Comparison of ENCODE assay signal across 14 mouse cellular contexts in genomic region chr3:43342928-43343327, GRCm38 (mm10).
DNase-seq lines count a peak whose midpoint lies in the region; ATAC-seq lines count a peak whose summit lies in the region.
"Had no signal": no experiment of that assay in that cellular context is flagged by ENCODE, and none has a peak within 500 bp of the region (broad histone marks: within the 10 kb centered on the region; RNA-seq: fewer than 3 reads in every experiment).

No protein-coding gene starts in this region.

- no peak overlapping the region for H3K4me2 ChIP-seq in hindbrain, embryonic 12.5 days (replicated peaks)
- H3K4me2 ChIP-seq in midbrain, embryonic 12.5 days (replicated peaks), result no peak overlapping the region
- H3K4me2 ChIP-seq: liver, embryonic 13.5 days; midbrain, embryonic 11.5 days; neural tube, embryonic 13.5 days had no signal

- peak; percentile 3 for DNase-seq in hindbrain, embryonic 10.5 days (ENCODE audit: low spot score)
- DNase-seq in midbrain, embryonic 10.5 days (ENCODE audit: low spot score), result no peak
- peak; percentile 33 for DNase-seq in ZHBTc4 (ENCODE audit: low read depth, low spot score)
- DNase-seq in gastrocnemius, postnatal 14 days, result no peak
- DNase-seq: cerebellum, adult 8-10 months; gastrocnemius, adult 2 months; heart, postnatal 10 days; liver, embryonic 13.5 days; thymus, adult 18-20 months had no signal

- no peaks in the 10 kb centered on the region for H3K4me1 ChIP-seq in hindbrain, embryonic 10.5 days (replicated peaks)
- no peaks in the 10 kb centered on the region for H3K4me1 ChIP-seq in hindbrain, embryonic 12.5 days
- H3K4me1 ChIP-seq in midbrain, embryonic 12.5 days, result no peaks in the 10 kb centered on the region
- no peaks in the 10 kb centered on the region for H3K4me1 ChIP-seq in midbrain, embryonic 10.5 days
- H3K4me1 ChIP-seq: liver, embryonic 13.5 days; neural tube, embryonic 13.5 days had no signal

- H3K36me3 ChIP-seq in hindbrain, embryonic 10.5 days, result no peaks in the 10 kb centered on the region
- H3K36me3 ChIP-seq in hindbrain, embryonic 12.5 days, result no peaks in the 10 kb centered on the region
- H3K36me3 ChIP-seq in midbrain, embryonic 12.5 days, result no peaks in the 10 kb centered on the region
- no peaks in the 10 kb centered on the region for H3K36me3 ChIP-seq in midbrain, embryonic 10.5 days
- H3K36me3 ChIP-seq: liver, embryonic 13.5 days; neural tube, embryonic 13.5 days had no signal

- no peak overlapping the region for H3K27ac ChIP-seq in hindbrain, embryonic 10.5 days
- H3K27ac ChIP-seq in hindbrain, embryonic 12.5 days, result no peak overlapping the region
- no peak overlapping the region for H3K27ac ChIP-seq in midbrain, embryonic 12.5 days (replicated peaks)
- no peak overlapping the region for H3K27ac ChIP-seq in midbrain, embryonic 10.5 days (replicated peaks)
- H3K27ac ChIP-seq: gastrocnemius, adult 2 months; liver, embryonic 13.5 days; neural tube, embryonic 13.5 days had no signal

- no peak overlapping the region for H3K4me3 ChIP-seq in hindbrain, embryonic 10.5 days
- no peak overlapping the region for H3K4me3 ChIP-seq in hindbrain, embryonic 12.5 days
- no peak overlapping the region for H3K4me3 ChIP-seq in midbrain, embryonic 12.5 days
- no peak overlapping the region for H3K4me3 ChIP-seq in midbrain, embryonic 10.5 days
- H3K4me3 ChIP-seq: gastrocnemius, adult 2 months; liver, embryonic 13.5 days; neural tube, embryonic 13.5 days had no signal

- intact Hi-C loops in gastrocnemius, postnatal 14 days (cut with DNase I; ENCODE audit: low total_unique reads), result no loop called here

- no peak for ATAC-seq in hindbrain, embryonic 12.5 days (ENCODE audit: low FRiP score)
- ATAC-seq in midbrain, embryonic 12.5 days (ENCODE audit: low FRiP score, low read depth), result 0 out of 2 replicates have a peak, but pooled peaks have one; percentile 19
- no peak for ATAC-seq in activated CD4-positive, CD25-positive, alpha-beta regulatory T cell, adult 4 months

- no peaks in the 10 kb centered on the region for H3K9me3 ChIP-seq in hindbrain, embryonic 10.5 days
- no peaks in the 10 kb centered on the region for H3K9me3 ChIP-seq in hindbrain, embryonic 12.5 days (replicated peaks)
- no peaks in the 10 kb centered on the region for H3K9me3 ChIP-seq in midbrain, embryonic 12.5 days
- H3K9me3 ChIP-seq in midbrain, embryonic 10.5 days (replicated peaks), result no peaks in the 10 kb centered on the region
- H3K9me3 ChIP-seq: liver, embryonic 13.5 days; neural tube, embryonic 13.5 days had no signal

- H3K27me3 ChIP-seq in hindbrain, embryonic 10.5 days (ENCODE audit: insufficient read depth, poor library complexity, severe bottlenecking), result no peaks in the 10 kb centered on the region
- no peaks in the 10 kb centered on the region for H3K27me3 ChIP-seq in hindbrain, embryonic 12.5 days
- H3K27me3 ChIP-seq in midbrain, embryonic 12.5 days, result no peaks in the 10 kb centered on the region
- no peaks in the 10 kb centered on the region for H3K27me3 ChIP-seq in midbrain, embryonic 10.5 days (ENCODE audit: low read depth, poor library complexity, severe bottlenecking)
- H3K27me3 ChIP-seq: liver, embryonic 13.5 days; neural tube, embryonic 13.5 days had no signal

- WGBS in hindbrain, embryonic 10.5 days, result 88% methylated on average over 1 of the region's 1 CpGs
- 95% methylated on average over 1 of the region's 1 CpGs for WGBS in hindbrain, embryonic 12.5 days
- WGBS in midbrain, embryonic 12.5 days, result 94% methylated on average over 1 of the region's 1 CpGs
- WGBS in midbrain, embryonic 10.5 days, result 81% methylated on average over 1 of the region's 1 CpGs

- no peak overlapping the region for H3K9ac ChIP-seq in hindbrain, embryonic 12.5 days
- H3K9ac ChIP-seq in midbrain, embryonic 12.5 days (replicated peaks), result no peak overlapping the region
- H3K9ac ChIP-seq: liver, embryonic 13.5 days; neural tube, embryonic 13.5 days had no signal

Comparison
In these comparisons a context has a peak if more than half of its experiments do, and no peak if none do; other contexts are left out.
1. DNase-seq: peak in hindbrain, embryonic 10.5 days (single experiment) and ZHBTc4 (single experiment); none in midbrain, embryonic 10.5 days (single experiment) and gastrocnemius, postnatal 14 days (single experiment).